Mouse (Mus musculus): ENCODE results near the gene Gm13283. TPM values are rescaled to one million over a fixed set of nuclear protein-coding genes. Genes with fewer than 3 reads are reported as not detected.
"Not testable (repeated sequence)": the region's sequence is repeated elsewhere in the genome, so short reads cannot be mapped to it uniquely, and the experiment has no call there.

Gm13283 gene
- polyA plus RNA-seq, 1 experiment from 2014 or later: 0.23 TPM

GRCm38 (mm10) chr4:88802954-88803353, 43.0 kb downstream of the Gm13283 start, which contains the start of gene Gm13287:
Gm13287 (plus strand) TSS chr4:88803254.
- not testable (repeated sequence) for H3K27me3 ChIP-seq; H3K4me1 ChIP-seq (replicated peaks); H3K36me3 ChIP-seq; ATAC-seq (replicated peaks; ENCODE audit: insufficient number of reproducible peaks, insufficient read depth, low FRiP score, low read depth); H3K9ac ChIP-seq; H3K27ac ChIP-seq; H3K9me3 ChIP-seq (replicated peaks); H3K4me3 ChIP-seq
- 0 out of 2 replicates have a peak within 1 kb of the TSS, but pooled peaks have one; percentile 27 for H3K4me2 ChIP-seq
- no CpG with 5 or more reads among the region's 29 CpGs for WGBS

DNA sequence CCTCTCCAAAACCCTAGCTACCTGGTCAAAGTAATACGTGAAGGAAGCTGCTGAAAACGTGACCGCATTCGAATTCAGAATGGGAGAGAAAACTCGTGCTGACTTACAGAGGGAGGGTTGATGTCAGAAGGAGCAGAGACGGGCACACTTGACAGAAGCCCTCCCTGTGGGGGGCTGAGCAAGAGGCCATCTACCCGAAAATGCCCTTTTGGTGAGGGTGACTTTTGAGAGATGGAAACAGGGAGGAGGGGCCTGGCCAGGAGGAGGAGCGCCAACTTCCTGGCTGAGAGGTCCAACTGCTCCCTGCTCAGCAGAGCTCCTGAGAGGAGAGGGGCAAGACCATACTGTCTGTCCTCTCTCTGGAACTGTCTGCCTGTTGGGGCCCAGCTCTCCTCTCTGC, 45.3 kb downstream of the Gm13283 start, which contains the start of gene Gm13288:
Gm13288 (plus strand) TSS at position 301 of the 400 bp plus-strand sequence.
- Histone ChIP-seq H3K27me3 (peaks cover 10% of the 10 kb centered on the region), H3K4me2 (0 out of 2 replicates have a peak within 1 kb of the TSS, but pooled peaks have one; percentile 43), H3K4me3 (peak within 1 kb of the TSS; percentile 27; the same call in 1 of the 2 replicates)
- not testable (repeated sequence) for H3K4me1 ChIP-seq (replicated peaks); H3K27ac ChIP-seq; H3K9me3 ChIP-seq (replicated peaks); ATAC-seq (replicated peaks; ENCODE audit: insufficient number of reproducible peaks, insufficient read depth, low FRiP score, low read depth); H3K36me3 ChIP-seq; H3K9ac ChIP-seq
- WGBS: no CpG with 5 or more reads among the region's 8 CpGs

- Histone ChIP-seq H3K4me3 (peak overlapping the region; percentile 27; the same call in 1 of the 2 replicates), H3K4me2 (0 out of 2 replicates have a peak overlapping the region, but pooled peaks have one; percentile 43), H3K27me3 (peaks cover 10% of the 10 kb centered on the region)
- H3K9ac ChIP-seq; H3K36me3 ChIP-seq; H3K27ac ChIP-seq; H3K4me1 ChIP-seq (replicated peaks); ATAC-seq (replicated peaks; ENCODE audit: insufficient number of reproducible peaks, insufficient read depth, low FRiP score, low read depth); H3K9me3 ChIP-seq (replicated peaks): not testable (repeated sequence)
- 3% methylated on average over 7 of the region's 34 CpGs for WGBS
Observed at GRCm38 (mm10) chr4:88805761-88806160, 45.8 kb downstream of the Gm13283 start.

Other genes starting within 250 kb of the Gm13283 start
- not detected in 2 replicates for gene Ifnb1, start 237.3 kb upstream of the Gm13283 start, polyA plus RNA-seq (2015; fragmentation: Nextera tagmentation; extraction: Ambion mirVana)
- gene Ifna15, start 201.9 kb upstream of the Gm13283 start, polyA plus RNA-seq (2015; fragmentation: Nextera tagmentation; extraction: Ambion mirVana): not detected in 2 replicates
- gene Ifna14, start 188.3 kb upstream of the Gm13283 start, polyA plus RNA-seq (2015; fragmentation: Nextera tagmentation; extraction: Ambion mirVana): not detected in 2 replicates
- not detected in 2 replicates for gene Ifna9, start 167.7 kb upstream of the Gm13283 start, polyA plus RNA-seq (2015; fragmentation: Nextera tagmentation; extraction: Ambion mirVana)
- not detected in 2 replicates for gene Ifna12, start 156.7 kb upstream of the Gm13283 start, polyA plus RNA-seq (2015; fragmentation: Nextera tagmentation; extraction: Ambion mirVana)
- gene C87499, start 125.7 kb upstream of the Gm13283 start, polyA plus RNA-seq (2015; fragmentation: Nextera tagmentation; extraction: Ambion mirVana): not detected in 2 replicates
- gene Ifna13, start 115.7 kb upstream of the Gm13283 start, polyA plus RNA-seq (2015; fragmentation: Nextera tagmentation; extraction: Ambion mirVana): not detected in 2 replicates
- gene Ifna16, start 83.2 kb upstream of the Gm13283 start, polyA plus RNA-seq (2015; fragmentation: Nextera tagmentation; extraction: Ambion mirVana): not detected in 2 replicates
- not detected in 2 replicates for gene Ifna2, start 76.2 kb upstream of the Gm13283 start, polyA plus RNA-seq (2015; fragmentation: Nextera tagmentation; extraction: Ambion mirVana)
- not detected in 2 replicates for gene Ifnab, start 68.8 kb upstream of the Gm13283 start, polyA plus RNA-seq (2015; fragmentation: Nextera tagmentation; extraction: Ambion mirVana)
- gene Gm26566, start 38.3 kb upstream of the Gm13283 start, polyA plus RNA-seq (2015; fragmentation: Nextera tagmentation; extraction: Ambion mirVana): 0.82 and 0.93 TPM in 2 replicates
- gene Klhl9, start 37.7 kb upstream of the Gm13283 start, polyA plus RNA-seq (2015; fragmentation: Nextera tagmentation; extraction: Ambion mirVana): 77.5 and 78.4 TPM in 2 replicates
- not detected in 2 replicates for gene Gm13271, start 5.3 kb upstream of the Gm13283 start, polyA plus RNA-seq (2015; fragmentation: Nextera tagmentation; extraction: Ambion mirVana)
- 0.48 TPM in 1 of 2 replicates, not detected in the other for gene Gm13290, start 13.7 kb downstream of the Gm13283 start, polyA plus RNA-seq (2015; fragmentation: Nextera tagmentation; extraction: Ambion mirVana)
- not detected in 2 replicates for gene Gm13289, start 16.8 kb downstream of the Gm13283 start, polyA plus RNA-seq (2015; fragmentation: Nextera tagmentation; extraction: Ambion mirVana)
- gene Gm13272, start 19.7 kb downstream of the Gm13283 start, polyA plus RNA-seq (2015; fragmentation: Nextera tagmentation; extraction: Ambion mirVana): 0.28 TPM in 1 of 2 replicates, not detected in the other
- 0.53 TPM in 1 of 2 replicates, not detected in the other for gene Ifnz, start 22.0 kb downstream of the Gm13283 start, polyA plus RNA-seq (2015; fragmentation: Nextera tagmentation; extraction: Ambion mirVana)
- gene Gm13276, start 25.6 kb downstream of the Gm13283 start, polyA plus RNA-seq (2015; fragmentation: Nextera tagmentation; extraction: Ambion mirVana): not detected in 2 replicates
- not detected in 2 replicates for gene Gm13277, start 28.5 kb downstream of the Gm13283 start, polyA plus RNA-seq (2015; fragmentation: Nextera tagmentation; extraction: Ambion mirVana)
- not detected in 2 replicates for gene Gm13278, start 31.4 kb downstream of the Gm13283 start, polyA plus RNA-seq (2015; fragmentation: Nextera tagmentation; extraction: Ambion mirVana)
- not detected in 2 replicates for gene Gm13275, start 34.4 kb downstream of the Gm13283 start, polyA plus RNA-seq (2015; fragmentation: Nextera tagmentation; extraction: Ambion mirVana)
- gene Gm13279, start 37.3 kb downstream of the Gm13283 start, polyA plus RNA-seq (2015; fragmentation: Nextera tagmentation; extraction: Ambion mirVana): not detected in 2 replicates
- gene Gm13285, start 39.5 kb downstream of the Gm13283 start, polyA plus RNA-seq (2015; fragmentation: Nextera tagmentation; extraction: Ambion mirVana): 0.79 and 0.82 TPM in 2 replicates
- not detected in 2 replicates for gene Gm13287, start 43.1 kb downstream of the Gm13283 start, polyA plus RNA-seq (2015; fragmentation: Nextera tagmentation; extraction: Ambion mirVana)
- gene Gm13288, start 45.4 kb downstream of the Gm13283 start, polyA plus RNA-seq (2015; fragmentation: Nextera tagmentation; extraction: Ambion mirVana): 0.08 TPM in 1 of 2 replicates, not detected in the other
- not detected in 2 replicates for gene Ifna7, start 56.1 kb downstream of the Gm13283 start, polyA plus RNA-seq (2015; fragmentation: Nextera tagmentation; extraction: Ambion mirVana)
- not detected in 2 replicates for gene Ifna11, start 59.8 kb downstream of the Gm13283 start, polyA plus RNA-seq (2015; fragmentation: Nextera tagmentation; extraction: Ambion mirVana)
- gene Ifna6, start 67.3 kb downstream of the Gm13283 start, polyA plus RNA-seq (2015; fragmentation: Nextera tagmentation; extraction: Ambion mirVana): not detected in 2 replicates
- not detected in 2 replicates for gene Ifna5, start 75.4 kb downstream of the Gm13283 start, polyA plus RNA-seq (2015; fragmentation: Nextera tagmentation; extraction: Ambion mirVana)
- gene Ifna4, start 81.7 kb downstream of the Gm13283 start, polyA plus RNA-seq (2015; fragmentation: Nextera tagmentation; extraction: Ambion mirVana): not detected in 2 replicates
- not detected in 2 replicates for gene Ifna1, start 90.0 kb downstream of the Gm13283 start, polyA plus RNA-seq (2015; fragmentation: Nextera tagmentation; extraction: Ambion mirVana)
- gene Ifne, start 120.1 kb downstream of the Gm13283 start, polyA plus RNA-seq (2015; fragmentation: Nextera tagmentation; extraction: Ambion mirVana): not detected in 2 replicates

All from heart, embryonic 15.5 days (tissue).